Mouse (Mus musculus): ENCODE measurements around the gene Kdm6b. TPM values are rescaled to one million over a fixed set of nuclear protein-coding genes. Genes with fewer than 3 reads are reported as not detected.

The Kdm6b gene
- polyA plus RNA-seq, 1 experiment from 2014 or later: 19.5 TPM

GRCm38 (mm10) chr11:69369215-69369989 is 44.1 kb downstream of the Kdm6b start, which contains the start of gene Chd3:
Gene Chd3, minus strand, starts transcription at chr11:69369406.
- no peak for ATAC-seq (replicated peaks; ENCODE audit: insufficient number of reproducible peaks, insufficient read depth, low FRiP score, low read depth)
- H3K4me2 ChIP-seq: peak within 1 kb of the TSS; percentile 97
- no peaks in the 10 kb centered on the region for H3K36me3 ChIP-seq
- WGBS: 5% methylated on average over 9 of the region's 34 CpGs
- peak within 1 kb of the TSS; percentile 97 for H3K27ac ChIP-seq
- no peaks in the 10 kb centered on the region for H3K9me3 ChIP-seq (replicated peaks)
- peak within 1 kb of the TSS; percentile 95 for H3K9ac ChIP-seq
- H3K27me3 ChIP-seq: no peaks in the 10 kb centered on the region
- peaks cover 63% of the 10 kb centered on the region for H3K4me1 ChIP-seq (replicated peaks)
- peak within 1 kb of the TSS; percentile 82 for H3K4me3 ChIP-seq

GRCm38 (mm10) chr11:69368356-69369214 is 44.9 kb downstream of the Kdm6b start:
- H3K4me3 ChIP-seq: peak overlapping the region; percentile 82
- under 1% methylated on average over 69 of the region's 106 CpGs for WGBS
- H3K27ac ChIP-seq: peak overlapping the region; percentile 97
- H3K4me1 ChIP-seq (replicated peaks): peaks cover 67% of the 10 kb centered on the region
- peak overlapping the region; percentile 95 for H3K9ac ChIP-seq
- H3K4me2 ChIP-seq: peak overlapping the region; percentile 97
- no peak for ATAC-seq (replicated peaks; ENCODE audit: insufficient number of reproducible peaks, insufficient read depth, low FRiP score, low read depth)
- no peaks in the 10 kb centered on the region for H3K27me3 ChIP-seq
- H3K9me3 ChIP-seq (replicated peaks): no peaks in the 10 kb centered on the region
- H3K36me3 ChIP-seq: no peaks in the 10 kb centered on the region

GRCm38 (mm10) chr11:69367616-69368355 is 45.7 kb downstream of the Kdm6b start:
- ATAC-seq (replicated peaks; ENCODE audit: insufficient number of reproducible peaks, insufficient read depth, low FRiP score, low read depth): 0 out of 2 replicates have a peak, but pooled peaks have one; percentile 2
- Histone ChIP-seq H3K9ac (peak overlapping the region; percentile 95), H3K27ac (peak overlapping the region; percentile 97), H3K9me3 (replicated peaks) (no peaks in the 10 kb centered on the region), H3K4me3 (peak overlapping the region; percentile 82), H3K4me1 (replicated peaks) (peaks cover 67% of the 10 kb centered on the region), H3K4me2 (peak overlapping the region; percentile 97), H3K36me3 (peaks cover 7% of the 10 kb centered on the region), H3K27me3 (no peaks in the 10 kb centered on the region)
- WGBS: under 1% methylated on average over 22 of the region's 22 CpGs

GRCm38 (mm10) chr11:69366855-69367615 is 46.4 kb downstream of the Kdm6b start:
- peak overlapping the region; percentile 95 for H3K9ac ChIP-seq
- peaks cover 60% of the 10 kb centered on the region for H3K4me1 ChIP-seq (replicated peaks)
- peak overlapping the region; percentile 82 for H3K4me3 ChIP-seq
- H3K9me3 ChIP-seq (replicated peaks): no peaks in the 10 kb centered on the region
- peak overlapping the region; percentile 97 for H3K4me2 ChIP-seq
- ATAC-seq (replicated peaks; ENCODE audit: insufficient number of reproducible peaks, insufficient read depth, low FRiP score, low read depth): no peak
- 2% methylated on average over 22 of the region's 22 CpGs for WGBS
- H3K36me3 ChIP-seq: peaks cover 11% of the 10 kb centered on the region
- peak overlapping the region; percentile 97 for H3K27ac ChIP-seq
- H3K27me3 ChIP-seq: no peaks in the 10 kb centered on the region

- peak; percentile 83 for ATAC-seq (replicated peaks; ENCODE audit: insufficient number of reproducible peaks, insufficient read depth, low FRiP score, low read depth)
- H3K9ac ChIP-seq: peak overlapping the region; percentile 51
- peaks cover 18% of the 10 kb centered on the region for H3K36me3 ChIP-seq
- peaks cover 53% of the 10 kb centered on the region for H3K4me1 ChIP-seq (replicated peaks)
- H3K27ac ChIP-seq: peak overlapping the region; percentile 97
- 1% methylated on average over 26 of the region's 26 CpGs for WGBS
- H3K9me3 ChIP-seq (replicated peaks): no peaks in the 10 kb centered on the region
- peak overlapping the region; percentile 97 for H3K4me2 ChIP-seq
- H3K27me3 ChIP-seq: no peaks in the 10 kb centered on the region
- H3K4me3 ChIP-seq: peak overlapping the region; percentile 82
Observed at GRCm38 (mm10) chr11:69366157-69366854, 47.2 kb downstream of the Kdm6b start.

- H3K4me1 ChIP-seq (replicated peaks): peaks cover 47% of the 10 kb centered on the region
- H3K36me3 ChIP-seq: peaks cover 24% of the 10 kb centered on the region
- WGBS: 41% methylated on average over 6 of the region's 6 CpGs
- H3K4me3 ChIP-seq: peak overlapping the region; percentile 82
- H3K27ac ChIP-seq: peak overlapping the region; percentile 97
- H3K4me2 ChIP-seq: peak overlapping the region; percentile 97
- H3K9ac ChIP-seq: peak overlapping the region; percentile 51
- no peaks in the 10 kb centered on the region for H3K9me3 ChIP-seq (replicated peaks)
- ATAC-seq (replicated peaks; ENCODE audit: insufficient number of reproducible peaks, insufficient read depth, low FRiP score, low read depth): no peak
- no peaks in the 10 kb centered on the region for H3K27me3 ChIP-seq
Observed at GRCm38 (mm10) chr11:69365722-69366121, 47.8 kb downstream of the Kdm6b start.

- no peaks in the 10 kb centered on the region for H3K9me3 ChIP-seq (replicated peaks)
- H3K4me2 ChIP-seq: peak overlapping the region; percentile 97; the same call in 1 of the 2 replicates
- H3K27ac ChIP-seq: peak overlapping the region; percentile 97
- 0 out of 2 replicates have a peak overlapping the region, but pooled peaks have one; percentile 10 for H3K4me3 ChIP-seq
- H3K4me1 ChIP-seq (replicated peaks): peaks cover 44% of the 10 kb centered on the region
- no peaks in the 10 kb centered on the region for H3K27me3 ChIP-seq
- 0 out of 2 replicates have a peak overlapping the region, but pooled peaks have one; percentile 28 for H3K9ac ChIP-seq
- WGBS: 3% methylated on average over 6 of the region's 6 CpGs
- peak; percentile 68 for ATAC-seq (replicated peaks; ENCODE audit: insufficient number of reproducible peaks, insufficient read depth, low FRiP score, low read depth)
- H3K36me3 ChIP-seq: peaks cover 32% of the 10 kb centered on the region
Observed at GRCm38 (mm10) chr11:69364910-69365309, 48.6 kb downstream of the Kdm6b start.

- 53% methylated on average over 8 of the region's 8 CpGs for WGBS
- ATAC-seq (replicated peaks; ENCODE audit: insufficient number of reproducible peaks, insufficient read depth, low FRiP score, low read depth): no peak
- peak overlapping the region; percentile 97 for H3K27ac ChIP-seq
- peak overlapping the region; percentile 10; the same call in 1 of the 2 replicates for H3K4me3 ChIP-seq
- H3K36me3 ChIP-seq: peaks cover 38% of the 10 kb centered on the region
- H3K4me2 ChIP-seq: peak overlapping the region; percentile 97; the same call in 1 of the 2 replicates
- no peaks in the 10 kb centered on the region for H3K9me3 ChIP-seq (replicated peaks)
- no peaks in the 10 kb centered on the region for H3K27me3 ChIP-seq
- H3K4me1 ChIP-seq (replicated peaks): peaks cover 42% of the 10 kb centered on the region
- H3K9ac ChIP-seq: 0 out of 2 replicates have a peak overlapping the region, but pooled peaks have one; percentile 28
Observed at GRCm38 (mm10) chr11:69364376-69364775, 49.1 kb downstream of the Kdm6b start.

- Histone ChIP-seq H3K4me1 (replicated peaks) (peaks cover 33% of the 10 kb centered on the region), H3K36me3 (peaks cover 55% of the 10 kb centered on the region), H3K4me3 (no peak overlapping the region), H3K27me3 (no peaks in the 10 kb centered on the region), H3K4me2 (no peak overlapping the region), H3K27ac (no peak overlapping the region), H3K9ac (no peak overlapping the region), H3K9me3 (replicated peaks) (no peaks in the 10 kb centered on the region)
- WGBS: 70% methylated on average over 2 of the region's 2 CpGs
- ATAC-seq (replicated peaks; ENCODE audit: insufficient number of reproducible peaks, insufficient read depth, low FRiP score, low read depth): no peak
Observed at GRCm38 (mm10) chr11:69362479-69362878, 51.0 kb downstream of the Kdm6b start.

GRCm38 (mm10) chr11:69362021-69362420 is 51.5 kb downstream of the Kdm6b start:
- no peak for ATAC-seq (replicated peaks; ENCODE audit: insufficient number of reproducible peaks, insufficient read depth, low FRiP score, low read depth)
- WGBS: 74% methylated on average over 7 of the region's 7 CpGs

More at GRCm38 (mm10) chr11:69362021-69362420, 51.5 kb downstream of the Kdm6b start:
- Histone ChIP-seq H3K27ac (no peak overlapping the region), H3K9me3 (replicated peaks) (no peaks in the 10 kb centered on the region), H3K4me3 (no peak overlapping the region), H3K27me3 (no peaks in the 10 kb centered on the region), H3K36me3 (peaks cover 60% of the 10 kb centered on the region), H3K4me2 (no peak overlapping the region), H3K9ac (no peak overlapping the region), H3K4me1 (replicated peaks) (peaks cover 28% of the 10 kb centered on the region)

All from heart, embryonic 15.5 days (tissue).